Mouse (Mus musculus) spleen, adult 10 weeks (tissue): ENCODE measurements around the gene Calm4. TPM values are rescaled to one million over a fixed set of nuclear protein-coding genes. Genes with fewer than 3 reads are reported as not detected.

Experiments used
- polyA plus RNA-seq: library from polyadenylated mRNA; stranded (reverse); fragments of 350-450 nt; fragmentation: Illumina TruSeq; extraction: RNeasy Lipid Tissue Mini Kit (QIAGEN cat#74804); gene quantifications from one replicate; pipeline ENCODE4 v1.2.3, GENCODE M21; 2015; ENCODE audit warnings: low replicate concordance; ENCODE audit not compliant: insufficient read depth

Gene Calm4
- not detected for polyA plus RNA-seq

DNA sequence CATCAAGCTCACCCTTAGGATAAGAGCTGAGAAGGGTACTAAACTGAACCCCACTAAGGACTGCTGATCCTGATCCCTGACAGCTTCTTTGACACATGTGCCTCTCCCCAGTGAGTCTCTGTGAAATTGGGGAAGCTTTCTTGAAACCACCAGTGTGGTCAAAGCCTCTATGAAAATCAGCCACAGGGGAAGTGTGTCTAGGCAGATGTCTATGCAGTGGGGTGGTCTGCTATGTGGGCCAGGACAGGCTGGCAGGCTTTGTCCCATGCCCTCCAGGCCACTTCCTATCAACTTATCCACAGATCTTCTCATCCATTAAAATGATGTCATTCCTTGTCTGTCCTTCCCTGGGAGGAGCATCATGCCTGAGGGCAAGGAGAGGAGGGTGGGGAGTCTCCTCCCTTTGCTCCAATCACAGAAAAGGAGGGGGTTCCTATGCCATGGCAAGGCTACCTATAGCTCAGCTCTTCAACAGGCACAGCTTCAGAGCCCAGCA is at the start of gene Calm4:
TSS of gene Calm4 (plus strand) at position 446 of the 496 bp plus-strand sequence.

DNA sequence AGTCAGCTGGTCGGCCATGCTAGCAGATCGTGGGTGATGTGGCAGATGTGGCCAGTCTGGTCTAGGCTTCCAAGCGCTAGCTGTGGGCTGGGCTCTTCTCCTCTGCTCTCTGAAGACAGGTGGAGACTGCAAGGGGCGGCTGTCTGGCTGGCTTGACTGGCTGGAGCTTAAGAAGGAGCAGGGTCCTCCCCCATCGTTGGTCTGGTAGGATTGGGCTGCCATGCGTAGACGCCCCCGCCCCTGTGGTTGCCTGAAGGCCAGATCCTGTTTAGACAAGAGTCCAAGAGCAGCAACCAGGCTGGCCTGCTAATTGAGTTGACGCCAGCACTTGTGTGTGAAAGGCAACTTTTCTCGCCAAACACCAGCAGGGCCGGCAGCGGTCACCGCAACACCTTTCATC is 33.4 kb upstream of the Calm4 start, which contains the start of gene Calml3:
TSS of gene Calml3 (minus strand) at position 131 of the 400 bp plus-strand sequence.

DNA sequence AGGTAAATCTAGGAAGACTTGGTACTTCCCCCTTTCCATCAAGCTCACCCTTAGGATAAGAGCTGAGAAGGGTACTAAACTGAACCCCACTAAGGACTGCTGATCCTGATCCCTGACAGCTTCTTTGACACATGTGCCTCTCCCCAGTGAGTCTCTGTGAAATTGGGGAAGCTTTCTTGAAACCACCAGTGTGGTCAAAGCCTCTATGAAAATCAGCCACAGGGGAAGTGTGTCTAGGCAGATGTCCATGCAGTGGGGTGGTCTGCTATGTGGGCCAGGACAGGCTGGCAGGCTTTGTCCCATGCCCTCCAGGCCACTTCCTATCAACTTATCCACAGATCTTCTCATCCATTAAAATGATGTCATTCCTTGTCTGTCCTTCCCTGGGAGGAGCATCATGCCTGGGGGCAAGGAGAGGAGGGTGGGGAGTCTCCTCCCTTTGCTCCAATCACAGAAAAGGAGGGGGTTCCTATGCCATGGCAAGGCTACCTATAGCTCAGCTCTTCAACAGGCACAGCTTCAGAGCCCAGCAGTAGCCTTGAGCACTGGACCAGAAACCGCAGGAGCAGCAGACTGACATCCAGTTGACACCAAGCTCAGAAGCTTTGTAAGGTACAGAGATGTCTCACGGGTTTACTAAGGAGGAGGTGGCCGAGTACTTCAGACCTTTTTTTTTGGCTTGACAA is 16.2 kb downstream of the Calm4 start, which contains the start of gene Calm5:
TSS of gene Calm5 (plus strand) at position 526 of the 686 bp plus-strand sequence.

Other genes with a start within 250 kb of the Calm4 start
- gene Fam208b, start 226.6 kb upstream of the Calm4 start, polyA plus RNA-seq: 81.5 TPM
- 34.1 TPM for gene Asb13, start 203.7 kb upstream of the Calm4 start, polyA plus RNA-seq
- gene Calml3, start 33.4 kb upstream of the Calm4 start, polyA plus RNA-seq: not detected
- gene Calm5, start 16.4 kb downstream of the Calm4 start, polyA plus RNA-seq: not detected
- gene Net1, start 80.5 kb downstream of the Calm4 start, polyA plus RNA-seq: 29.1 TPM
- gene Tubal3, start 80.5 kb downstream of the Calm4 start, polyA plus RNA-seq: not detected
- not detected for gene Ucn3, start 107.6 kb downstream of the Calm4 start, polyA plus RNA-seq
- 2.2 TPM for gene Akr1c14, start 211.3 kb downstream of the Calm4 start, polyA plus RNA-seq